7 mouse cellular contexts compared by ENCODE assay signal in the genomic region with DNA sequence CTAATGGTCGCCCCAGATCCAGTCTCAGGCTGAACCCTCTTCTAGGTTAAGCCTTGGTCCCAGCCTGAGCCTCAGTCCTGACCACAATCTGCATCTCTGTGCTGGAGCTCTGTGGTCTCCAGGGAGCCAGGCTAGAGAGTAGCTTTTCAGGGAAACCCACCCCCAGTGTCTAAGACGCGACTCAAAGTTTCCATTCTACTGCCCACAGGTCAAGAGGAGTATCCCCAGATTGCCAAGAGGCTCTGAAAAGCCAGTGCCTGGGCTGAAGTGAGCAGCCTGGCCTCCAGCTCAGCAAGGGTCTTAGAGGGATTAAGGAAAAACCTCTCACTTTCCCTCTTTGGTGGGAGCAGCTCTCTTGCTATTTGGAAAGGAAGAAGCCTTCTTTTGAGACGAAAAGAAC. TPM values are rescaled to one million over a fixed set of nuclear protein-coding genes. Genes with fewer than 3 reads are reported as not detected.
DNase-seq lines count a peak whose midpoint lies in the region; ATAC-seq and TF ChIP-seq lines count a peak whose summit lies in the region.

No protein-coding gene starts in this region.

- H3K27ac ChIP-seq in testis, adult 2 months (ENCODE audit: control insufficient read depth, insufficient read depth, low read depth, low read length) = no peak overlapping the region
- no peak overlapping the region for H3K27ac ChIP-seq in forebrain, embryonic 16.5 days (ENCODE audit: low read length)
- H3K27ac ChIP-seq in liver, embryonic 14.5 days = no peak overlapping the region

- peaks cover 5% of the 10 kb centered on the region for H3K4me1 ChIP-seq in testis, adult 2 months (ENCODE audit: control insufficient read depth, insufficient read depth, low read length)
- H3K4me1 ChIP-seq in forebrain, embryonic 16.5 days (replicated peaks; ENCODE audit: control insufficient read depth, insufficient read depth, low read length) = 0 out of 2 replicates have a peak, but pooled peaks cover 2% of the 10 kb centered on the region
- no peaks in the 10 kb centered on the region for H3K4me1 ChIP-seq in liver, embryonic 14.5 days (replicated peaks; ENCODE audit: control insufficient read depth in 2 of 2, insufficient read depth in 2 of 2, low read length in 1 of 2)

- peak; percentile 18; the same call in 1 of the 2 replicates for ATAC-seq in forebrain, embryonic 16.5 days
- ATAC-seq in liver, embryonic 14.5 days (ENCODE audit: insufficient read depth) = no peak
- no peak for ATAC-seq in CD4-positive, CD25-positive, alpha-beta regulatory T cell, adult 4 months

- TF ChIP-seq EP300 in liver, embryonic 14.5 days (IDR thresholded peaks at IDR 0.05; ENCODE audit: low read depth) = no peak

- TF ChIP-seq POLR2A in testis, adult 2 months (IDR thresholded peaks at IDR 0.05; ENCODE audit: control insufficient read depth, low read depth, low read length) = no peak

- no peak for TF ChIP-seq CTCF in testis, adult 2 months (IDR thresholded peaks at IDR 0.05; ENCODE audit: control insufficient read depth, insufficient read depth, insufficient replicate concordance, low read depth, low read length)
- TF ChIP-seq CTCF in liver, embryonic 14.5 days (IDR thresholded peaks at IDR 0.05; ENCODE audit: low read depth) = no peak

- no peaks in the 10 kb centered on the region for H3K36me3 ChIP-seq in testis, adult 2 months (ENCODE audit: control insufficient read depth, insufficient read depth, low read length)
- H3K36me3 ChIP-seq in forebrain, embryonic 16.5 days (ENCODE audit: control insufficient read depth, insufficient read depth) = no peaks in the 10 kb centered on the region
- no peaks in the 10 kb centered on the region for H3K36me3 ChIP-seq in liver, embryonic 14.5 days (replicated peaks; ENCODE audit: control insufficient read depth, insufficient read depth, low read depth)

- no peaks in the 10 kb centered on the region for H3K27me3 ChIP-seq in testis, adult 2 months (ENCODE audit: control insufficient read depth, insufficient read depth, low read length)
- no peaks in the 10 kb centered on the region for H3K27me3 ChIP-seq in forebrain, embryonic 16.5 days (replicated peaks; ENCODE audit: control insufficient read depth, insufficient read depth, low read length)
- no peaks in the 10 kb centered on the region for H3K27me3 ChIP-seq in liver, embryonic 14.5 days (ENCODE audit: control insufficient read depth, insufficient read depth, low read length)

- H3K4me2 ChIP-seq in forebrain, embryonic 16.5 days (ENCODE audit: low read length) = peak overlapping the region; percentile 49
- peak overlapping the region; percentile 64 for H3K4me2 ChIP-seq in liver, embryonic 14.5 days (ENCODE audit: low read depth)

- no peaks in the 10 kb centered on the region for H3K9me3 ChIP-seq in forebrain, embryonic 16.5 days (ENCODE audit: control insufficient read depth, low read length)
- no peaks in the 10 kb centered on the region for H3K9me3 ChIP-seq in liver, embryonic 14.5 days (ENCODE audit: control insufficient read depth, low read length)

- WGBS in forebrain, embryonic 16.5 days = 39% methylated on average over 4 of the region's 4 CpGs
- 23% methylated on average over 4 of the region's 4 CpGs for WGBS in liver, embryonic 14.5 days (ENCODE audit: insufficient replicate concordance)

- peak overlapping the region; percentile 76 for H3K4me3 ChIP-seq in testis, adult 2 months (ENCODE audit: control insufficient read depth, low read depth, low read length)
- H3K4me3 ChIP-seq in forebrain, embryonic 16.5 days (replicated peaks; ENCODE audit: low read length) = peak overlapping the region; percentile 27
- H3K4me3 ChIP-seq in liver, embryonic 14.5 days (ENCODE audit: insufficient read depth in 1 of 2, low read depth in 2 of 2, low read length in 2 of 2) = peak overlapping the region; percentile 7 to 39

- no peak overlapping the region for H3K9ac ChIP-seq in forebrain, embryonic 16.5 days (replicated peaks; ENCODE audit: low read depth, low read length)
- no peak overlapping the region for H3K9ac ChIP-seq in liver, embryonic 14.5 days (replicated peaks)

- DNase-seq in testis, postnatal 14 days (ENCODE audit: low spot score) = no peak
- DNase-seq in liver, embryonic 14.5 days (ENCODE audit: low read depth in 3 of 3, low spot score in 3 of 3) = no peak
- no peak for DNase-seq in right cerebral cortex, adult 18-20 months
- no peak for DNase-seq in adrenal gland, postnatal 25 days

RNA-seq across cellular contexts. Expression of gene Elf4, which starts 0.6 kb away (rescaled TPM):
- 2.7 and 4.4 TPM in 2 replicates for polyA plus RNA-seq in testis, adult 2 months (2012; rRNA removed)
- polyA plus RNA-seq in forebrain, embryonic 16.5 days (2015; fragmentation: Nextera tagmentation; extraction: Ambion mirVana) = 0.32 and 0.57 TPM in 2 replicates
- 3.5 and 3.8 TPM in 2 replicates for polyA plus RNA-seq in liver, embryonic 14.5 days (2012; rRNA removed)
- polyA plus RNA-seq in liver, embryonic 14.5 days (2014; fragmentation: Nextera tagmentation; extraction: Ambion mirVana) = 2.5 and 2.6 TPM in 2 replicates
- 25.6 and 27.2 TPM in 2 replicates for total RNA-seq in adrenal gland, postnatal 25 days (2021)
- polyA plus RNA-seq in CD4-positive, CD25-positive, alpha-beta regulatory T cell, adult 4 months (2017; shearing (Covaris generic)) = 10 to 100 TPM; 24.7 to 25.4 TPM

RNA-seq across cellular contexts. Expression of gene Aifm1, which starts 51.1 kb away (rescaled TPM):
- polyA plus RNA-seq in testis, adult 2 months (2012; rRNA removed) = 4.6 and 5.6 TPM in 2 replicates
- polyA plus RNA-seq in forebrain, embryonic 16.5 days (2015; fragmentation: Nextera tagmentation; extraction: Ambion mirVana) = 47.7 and 52.7 TPM in 2 replicates
- polyA plus RNA-seq in liver, embryonic 14.5 days (2012; rRNA removed) = 23.9 and 34.6 TPM in 2 replicates
- polyA plus RNA-seq in liver, embryonic 14.5 days (2014; fragmentation: Nextera tagmentation; extraction: Ambion mirVana) = 51.4 and 56.8 TPM in 2 replicates
- total RNA-seq in adrenal gland, postnatal 25 days (2021) = 211 and 225 TPM in 2 replicates
- 10 to 100 TPM; 26.6 to 46.0 TPM for polyA plus RNA-seq in CD4-positive, CD25-positive, alpha-beta regulatory T cell, adult 4 months (2017; shearing (Covaris generic))

RNA-seq across cellular contexts. Expression of gene Rab33a, which starts 56.8 kb away (rescaled TPM):
- 0.41 and 0.78 TPM in 2 replicates for polyA plus RNA-seq in testis, adult 2 months (2012; rRNA removed)
- polyA plus RNA-seq in forebrain, embryonic 16.5 days (2015; fragmentation: Nextera tagmentation; extraction: Ambion mirVana) = 89.3 and 101 TPM in 2 replicates
- 0.38 and 0.62 TPM in 2 replicates for polyA plus RNA-seq in liver, embryonic 14.5 days (2012; rRNA removed)
- 0.42 and 0.48 TPM in 2 replicates for polyA plus RNA-seq in liver, embryonic 14.5 days (2014; fragmentation: Nextera tagmentation; extraction: Ambion mirVana)
- total RNA-seq in adrenal gland, postnatal 25 days (2021) = 17.8 and 24.4 TPM in 2 replicates
- polyA plus RNA-seq in CD4-positive, CD25-positive, alpha-beta regulatory T cell, adult 4 months (2017; shearing (Covaris generic)) = 1 to 10 TPM in 1 of 2 experiments, under 1 TPM in 1; 0.28 to 1.5 TPM

Comparison
In these comparisons a context has a peak if more than half of its experiments do, and no peak if none do; other contexts are left out.
1. H3K4me3 ChIP-seq: peak in every context shown above with its lines; median percentile 76 in testis, adult 2 months; 27 in forebrain, embryonic 16.5 days; 23 in liver, embryonic 14.5 days.
2. RNA of gene Rab33a, which starts 56.8 kb away (polyA plus RNA-seq): 89.3 to 101 TPM in forebrain, embryonic 16.5 days; 0.28 to 1.5 TPM in CD4-positive, CD25-positive, alpha-beta regulatory T cell, adult 4 months, 0.41 to 0.78 TPM in testis, adult 2 months and 0.38 to 0.62 TPM in liver, embryonic 14.5 days; every median in the first group is over 10 times any median in the second.